Mouse (Mus musculus) CD4-positive helper T cell, adult 2 months (primary cell): ENCODE data around the gene Neurod1.

Source experiments
- DNase-seq: peaks from one replicate; pipeline ENCODE4 v3.0.0-alpha.2; 2012; ENCODE audit warnings: low read depth, missing footprints, low spot score

Neurod1 gene

GRCm38 (mm10) chr2:79456575-79457349 lies at the start of gene Neurod1, which contains the start of gene Cerkl:
Neurod1 (minus strand) TSS chr2:79456751.
Cerkl (minus strand) TSS chr2:79456785.
- no peak for DNase-seq

GRCm38 (mm10) chr2:79498990-79499755 lies 42.6 kb upstream of the Neurod1 start:
- DNase-seq: peak; percentile 52

- no peak for DNase-seq
These were observed 28.6 kb upstream of the Neurod1 start for GRCm38 (mm10) chr2:79485127-79485526.

GRCm38 (mm10) chr2:79482511-79482910 lies 26.0 kb upstream of the Neurod1 start:
- no peak for DNase-seq

- DNase-seq: no peak
These were observed 5.9 kb upstream of the Neurod1 start for GRCm38 (mm10) chr2:79462411-79462810.

GRCm38 (mm10) chr2:79461861-79462260 lies 5.3 kb upstream of the Neurod1 start:
- no peak for DNase-seq

- DNase-seq: no peak
These were observed 4.0 kb upstream of the Neurod1 start for GRCm38 (mm10) chr2:79460586-79460985.

- no peak for DNase-seq
These were observed 3.6 kb upstream of the Neurod1 start for GRCm38 (mm10) chr2:79460107-79460506.

- DNase-seq: no peak
These were observed 2.8 kb upstream of the Neurod1 start for GRCm38 (mm10) chr2:79459061-79460045.

GRCm38 (mm10) chr2:79457932-79458331 lies 1.4 kb upstream of the Neurod1 start:
- DNase-seq: no peak

- DNase-seq: no peak
These were observed 883 bp upstream of the Neurod1 start for GRCm38 (mm10) chr2:79457434-79457833.

GRCm38 (mm10) chr2:79455646-79456045 lies 905 bp downstream of the Neurod1 start:
- no peak for DNase-seq

- DNase-seq: no peak
These were observed 1.6 kb downstream of the Neurod1 start for GRCm38 (mm10) chr2:79454786-79455446.

- no peak for DNase-seq
These were observed 2.4 kb downstream of the Neurod1 start for GRCm38 (mm10) chr2:79453901-79454781.

GRCm38 (mm10) chr2:79451438-79451837 lies 5.1 kb downstream of the Neurod1 start:
- no peak for DNase-seq

GRCm38 (mm10) chr2:79450684-79451394 lies 5.7 kb downstream of the Neurod1 start:
- no peak for DNase-seq

- DNase-seq: no peak
These were observed 7.2 kb downstream of the Neurod1 start for GRCm38 (mm10) chr2:79449371-79449770.

GRCm38 (mm10) chr2:79447198-79447597 lies 9.4 kb downstream of the Neurod1 start:
- DNase-seq: no peak

GRCm38 (mm10) chr2:79443861-79444620 lies 12.5 kb downstream of the Neurod1 start:
- DNase-seq: no peak
